Mouse (Mus musculus): ENCODE results near the gene Dntt.

Gene Dntt

GRCm38 (mm10) chr19:41013591-41013990 lies 15.5 kb upstream of the Dntt start:
- no peak for DNase-seq

GRCm38 (mm10) chr19:41014003-41014402 lies 15.1 kb upstream of the Dntt start:
- no peak for DNase-seq

GRCm38 (mm10) chr19:41015951-41016716 lies 12.9 kb upstream of the Dntt start:
- peak; percentile 41 for DNase-seq

- DNase-seq, result no peak
Observed at GRCm38 (mm10) chr19:41019164-41019675, 9.9 kb upstream of the Dntt start.

- no peak for DNase-seq
Observed at GRCm38 (mm10) chr19:41020537-41020936, 8.5 kb upstream of the Dntt start.

GRCm38 (mm10) chr19:41022244-41022643 lies 6.8 kb upstream of the Dntt start:
- no peak for DNase-seq

- no peak for DNase-seq
Observed at GRCm38 (mm10) chr19:41026551-41026950, 2.5 kb upstream of the Dntt start.

GRCm38 (mm10) chr19:41027024-41027423 lies 2.1 kb upstream of the Dntt start:
- DNase-seq, result no peak

GRCm38 (mm10) chr19:41027601-41028000 lies 1.5 kb upstream of the Dntt start:
- no peak for DNase-seq

GRCm38 (mm10) chr19:41030161-41030560 lies 1.1 kb downstream of the Dntt start:
- no peak for DNase-seq

GRCm38 (mm10) chr19:41031009-41031408 lies 1.9 kb downstream of the Dntt start:
- DNase-seq, result no peak

- no peak for DNase-seq
Observed at GRCm38 (mm10) chr19:41031869-41032268, 2.8 kb downstream of the Dntt start.

GRCm38 (mm10) chr19:41035809-41036551 lies 6.9 kb downstream of the Dntt start:
- DNase-seq, result no peak

- DNase-seq, result no peak
Observed at GRCm38 (mm10) chr19:41039110-41039509, 10.0 kb downstream of the Dntt start.

GRCm38 (mm10) chr19:41045091-41045770 lies 16.2 kb downstream of the Dntt start:
- no peak for DNase-seq

GRCm38 (mm10) chr19:41047437-41048186 lies 18.5 kb downstream of the Dntt start:
- DNase-seq, result no peak

- DNase-seq, result no peak
Observed at GRCm38 (mm10) chr19:41048187-41048559, 19.1 kb downstream of the Dntt start.

- DNase-seq, result no peak
Observed at GRCm38 (mm10) chr19:41051714-41052113, 22.6 kb downstream of the Dntt start.

- DNase-seq, result no peak
Observed at GRCm38 (mm10) chr19:41052247-41052646, 23.2 kb downstream of the Dntt start.

- DNase-seq, result peak; percentile 11
Observed at GRCm38 (mm10) chr19:41053530-41053929, 24.5 kb downstream of the Dntt start.

GRCm38 (mm10) chr19:41054702-41055101 lies 25.6 kb downstream of the Dntt start:
- DNase-seq, result no peak

GRCm38 (mm10) chr19:41071500-41071899 lies 42.4 kb downstream of the Dntt start:
- peak; percentile 85 for DNase-seq

Measured in kidney, adult 18-20 months (tissue).